15 mouse cellular contexts compared by ENCODE assay signal in genomic region chr8:91390369-91391020, GRCm38 (mm10).
DNase-seq lines count a peak whose midpoint lies in the region; ATAC-seq and TF ChIP-seq lines count a peak whose summit lies in the region.
"Had no signal": no experiment of that assay in that cellular context is flagged by ENCODE, and none has a peak within 500 bp of the region (broad histone marks: within the 10 kb centered on the region; RNA-seq: fewer than 3 reads in every experiment).

No protein-coding gene starts in this region.

- ATAC-seq in lung, embryonic 15.5 days (ENCODE audit: borderline replicate concordance, extremely low read depth, low FRiP score, low TSS enrichment): no peak
- ATAC-seq in common myeloid progenitor, adult 5-6 weeks (replicated peaks; ENCODE audit: low read depth, poor library complexity, severe bottlenecking): peak; percentile 91
- no peak for ATAC-seq in limb, embryonic 14.5 days (ENCODE audit: low FRiP score, low read depth)
- ATAC-seq: intestine, embryonic 15.5 days had no signal

- no peak for TF ChIP-seq CTCF in gastrocnemius, adult 2 months (IDR thresholded peaks at IDR 0.05)

- H3K4me1 ChIP-seq in lung, embryonic 15.5 days: peaks cover 50% of the 10 kb centered on the region
- H3K4me1 ChIP-seq in limb, embryonic 14.5 days (ENCODE audit: control insufficient read depth, insufficient read depth, low read length): peaks cover 34% of the 10 kb centered on the region

- intact Hi-C loops in gastrocnemius, adult 2 months (cut with DNase I): no loop called here
- intact Hi-C loops in gastrocnemius, postnatal 14 days (cut with DNase I; ENCODE audit: low total_unique reads): no loop called here

- no peak for TF ChIP-seq POLR2A in limb, embryonic 14.5 days (IDR thresholded peaks at IDR 0.05; ENCODE audit: borderline replicate concordance, extremely low read depth, insufficient read depth, insufficient read length)

- H3K4me3 ChIP-seq in gastrocnemius, adult 2 months: no peak overlapping the region
- H3K4me3 ChIP-seq in lung, embryonic 15.5 days: no peak overlapping the region
- H3K4me3 ChIP-seq in limb, embryonic 14.5 days (replicated peaks; ENCODE audit: low read length): no peak overlapping the region
- H3K4me3 ChIP-seq: forebrain, embryonic 10.5 days; intestine, embryonic 15.5 days had no signal

- WGBS in lung, embryonic 15.5 days: 67% methylated on average over 9 of the region's 9 CpGs
- 55% methylated on average over 9 of the region's 9 CpGs for WGBS in limb, embryonic 14.5 days

- peak overlapping the region; percentile 88 for H3K27ac ChIP-seq in gastrocnemius, adult 2 months
- H3K27ac ChIP-seq in lung, embryonic 15.5 days: peak overlapping the region; percentile 46; the same call in 1 of the 2 replicates
- H3K27ac ChIP-seq in limb, embryonic 14.5 days (replicated peaks; ENCODE audit: low read depth, low read length): 0 out of 2 replicates have a peak overlapping the region, but pooled peaks have one; percentile 21
- H3K27ac ChIP-seq: forebrain, embryonic 10.5 days; intestine, embryonic 15.5 days had no signal

- no peak overlapping the region; the same call in 1 of the 2 replicates for H3K9ac ChIP-seq in lung, embryonic 15.5 days
- no peak overlapping the region for H3K9ac ChIP-seq in limb, embryonic 14.5 days (ENCODE audit: low read depth, low read length, severe bottlenecking)
- H3K9ac ChIP-seq: intestine, embryonic 15.5 days had no signal

- no peaks in the 10 kb centered on the region for H3K36me3 ChIP-seq in lung, embryonic 15.5 days
- H3K36me3 ChIP-seq in limb, embryonic 14.5 days (ENCODE audit: control insufficient read depth, insufficient read depth, low read length): no peaks in the 10 kb centered on the region
- H3K36me3 ChIP-seq: forebrain, embryonic 10.5 days; intestine, embryonic 15.5 days had no signal

- no peak overlapping the region for H3K4me2 ChIP-seq in lung, embryonic 15.5 days
- no peak overlapping the region for H3K4me2 ChIP-seq in limb, embryonic 14.5 days (replicated peaks; ENCODE audit: low read depth, low read length, severe bottlenecking)
- H3K4me2 ChIP-seq: intestine, embryonic 15.5 days had no signal

- no peaks in the 10 kb centered on the region for H3K9me3 ChIP-seq in lung, embryonic 15.5 days
- H3K9me3 ChIP-seq in limb, embryonic 14.5 days (ENCODE audit: control insufficient read depth, low read length): no peaks in the 10 kb centered on the region
- H3K9me3 ChIP-seq: forebrain, embryonic 10.5 days; intestine, embryonic 15.5 days had no signal

- no peak for DNase-seq in gastrocnemius, adult 2 months
- DNase-seq in gastrocnemius, postnatal 14 days: no peak
- no peak for DNase-seq in lung, postnatal 14 days
- DNase-seq in limb, embryonic 14.5 days (ENCODE audit: low spot score): no peak
- DNase-seq in ovary, postnatal 36 days (ENCODE audit: low spot score): no peak
- DNase-seq in ovary, adult 18-20 months (ENCODE audit: low spot score): no peak
- DNase-seq: embryo, embryonic 11 days; left cerebral cortex, postnatal 4 days; lung, postnatal 4 days; spleen, adult 18-20 months; thymus, adult 18-20 months had no signal

- H3K27me3 ChIP-seq in lung, embryonic 15.5 days: no peaks in the 10 kb centered on the region
- no peaks in the 10 kb centered on the region for H3K27me3 ChIP-seq in limb, embryonic 14.5 days (ENCODE audit: control insufficient read depth, insufficient read depth, low read length)
- H3K27me3 ChIP-seq: intestine, embryonic 15.5 days had no signal

Comparison
In these comparisons a context has a peak if more than half of its experiments do, and no peak if none do; other contexts are left out.
1. H3K27ac ChIP-seq: peak in every context shown above with its lines; median percentile 88 in gastrocnemius, adult 2 months; 46 in lung, embryonic 15.5 days; 21 in limb, embryonic 14.5 days.